20 mouse cellular contexts compared by ENCODE assay signal in the genomic region with DNA sequence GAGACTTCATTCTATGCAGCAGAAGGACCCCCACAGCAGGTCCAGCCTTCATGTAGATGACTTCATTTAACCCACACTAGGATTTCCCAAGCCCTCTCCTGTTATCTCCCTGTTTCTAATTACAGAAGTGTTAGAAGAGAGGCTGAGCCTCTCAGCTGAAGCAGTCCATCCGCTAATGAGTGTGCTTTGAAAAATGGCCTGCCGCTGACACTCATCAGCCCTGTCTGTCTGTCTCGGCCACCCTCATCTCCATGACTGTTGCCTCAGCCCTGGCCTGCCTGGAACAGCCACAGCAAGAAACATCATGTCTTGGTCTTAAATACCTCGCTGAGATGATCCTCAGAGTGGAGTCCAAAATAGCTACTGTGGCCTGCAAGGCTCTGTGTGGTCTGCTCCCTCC.
DNase-seq lines count a peak whose midpoint lies in the region; ATAC-seq and TF ChIP-seq lines count a peak whose summit lies in the region.
"Had no signal": no experiment of that assay in that cellular context is flagged by ENCODE, and none has a peak within 500 bp of the region (broad histone marks: within the 10 kb centered on the region; RNA-seq: fewer than 3 reads in every experiment).

No protein-coding gene starts in this region.

- TF ChIP-seq CTCF in lung, postnatal 0 days (IDR thresholded peaks at IDR 0.05), result no peak

- ATAC-seq in heart, embryonic 15.5 days (replicated peaks; ENCODE audit: insufficient number of reproducible peaks, insufficient read depth, low FRiP score, low read depth), result peak; percentile 80
- peak; percentile 90 for ATAC-seq in lung, postnatal 0 days
- ATAC-seq: CD4-positive, CD25-positive, alpha-beta regulatory T cell, adult 4 months; Patski had no signal

- no peak overlapping the region for H3K4me3 ChIP-seq in heart, embryonic 15.5 days
- H3K4me3 ChIP-seq in lung, postnatal 0 days (ENCODE audit: low read depth, low read length), result no peak overlapping the region
- H3K4me3 ChIP-seq: embryonic facial prominence, embryonic 15.5 days; limb, embryonic 15.5 days; liver, embryonic 15.5 days had no signal

- intact Hi-C loops in left cerebral cortex, postnatal 14 days (cut with DNase I), result no loop called here

- peak; percentile 61; the same call in 1 of the 2 replicates for TF ChIP-seq EP300 in lung, postnatal 0 days (IDR thresholded peaks at IDR 0.05)

- no peak overlapping the region for H3K9ac ChIP-seq in heart, embryonic 15.5 days
- H3K9ac ChIP-seq in lung, postnatal 0 days (replicated peaks; ENCODE audit: low read depth), result no peak overlapping the region
- H3K9ac ChIP-seq: embryonic facial prominence, embryonic 15.5 days; limb, embryonic 15.5 days; liver, embryonic 15.5 days had no signal

- peaks cover 7% of the 10 kb centered on the region; the same call in 1 of the 2 replicates for H3K27me3 ChIP-seq in heart, embryonic 15.5 days
- no peaks in the 10 kb centered on the region for H3K27me3 ChIP-seq in lung, postnatal 0 days (replicated peaks; ENCODE audit: insufficient read depth, low read length)
- H3K27me3 ChIP-seq: liver, embryonic 15.5 days; Patski had no signal

- DNase-seq in embryo, embryonic 9.5 days (ENCODE audit: extremely low spot score), result peak; percentile 25
- no peak for DNase-seq in embryo, embryonic 10.5 days (ENCODE audit: low spot score)
- no peak for DNase-seq in heart, adult 18-20 months
- DNase-seq in lung, postnatal 0 days (ENCODE audit: low spot score), result peak; percentile 77
- peak; percentile 67 for DNase-seq in retina, postnatal 1 day
- no peak for DNase-seq in left cerebral cortex, postnatal 14 days (ENCODE audit: low spot score in 2 of 2)
- DNase-seq: adrenal gland, adult 8-10 months; cerebellum, adult 9-10 months; kidney, adult 11 months; layer of hippocampus, postnatal 36 days; midbrain, embryonic 14.5 days; right cerebral cortex, postnatal 4 days had no signal

- peaks cover 20% of the 10 kb centered on the region for H3K4me1 ChIP-seq in heart, embryonic 15.5 days (replicated peaks)
- H3K4me1 ChIP-seq in lung, postnatal 0 days (ENCODE audit: insufficient read depth, low read depth, low read length), result no peaks in the 10 kb centered on the region

- no peak overlapping the region for H3K4me2 ChIP-seq in heart, embryonic 15.5 days
- no peak overlapping the region for H3K4me2 ChIP-seq in lung, postnatal 0 days (replicated peaks; ENCODE audit: low read depth, low read length)
- H3K4me2 ChIP-seq: embryonic facial prominence, embryonic 15.5 days; limb, embryonic 15.5 days; liver, embryonic 15.5 days had no signal

- H3K9me3 ChIP-seq in heart, embryonic 15.5 days (replicated peaks), result no peaks in the 10 kb centered on the region
- no peaks in the 10 kb centered on the region for H3K9me3 ChIP-seq in lung, postnatal 0 days (ENCODE audit: low read length)
- H3K9me3 ChIP-seq: embryonic facial prominence, embryonic 15.5 days; limb, embryonic 15.5 days; liver, embryonic 15.5 days had no signal

- H3K36me3 ChIP-seq in heart, embryonic 15.5 days, result no peaks in the 10 kb centered on the region
- no peaks in the 10 kb centered on the region for H3K36me3 ChIP-seq in lung, postnatal 0 days (ENCODE audit: insufficient read depth, low read length)
- H3K36me3 ChIP-seq: embryonic facial prominence, embryonic 15.5 days; limb, embryonic 15.5 days; liver, embryonic 15.5 days had no signal

- WGBS in heart, embryonic 15.5 days, result 28% methylated on average over 4 of the region's 4 CpGs
- 32% methylated on average over 4 of the region's 4 CpGs for WGBS in lung, postnatal 0 days

- peak overlapping the region; percentile 65 for H3K27ac ChIP-seq in heart, embryonic 15.5 days
- no peak overlapping the region for H3K27ac ChIP-seq in lung, postnatal 0 days (ENCODE audit: low read length)
- H3K27ac ChIP-seq: embryonic facial prominence, embryonic 15.5 days; kidney, postnatal 0 days; limb, embryonic 15.5 days; liver, embryonic 15.5 days; stomach, postnatal 0 days had no signal

Comparison
In these comparisons a context has a peak if more than half of its experiments do, and no peak if none do; other contexts are left out.
1. DNase-seq: peak in embryo, embryonic 9.5 days (single experiment), lung, postnatal 0 days (single experiment) and retina, postnatal 1 day (single experiment); none in embryo, embryonic 10.5 days (single experiment), heart, adult 18-20 months (0 of 2) and left cerebral cortex, postnatal 14 days (0 of 2).